Mouse (Mus musculus) spleen, adult 2 months (tissue): ENCODE results near the gene Synm.

Experiments used
- CTCF ChIP-seq: fragments of 200-500 bp; IDR thresholded peaks from 2 replicates; pipeline ENCODE4 v1.5.1; 2011; ENCODE audit warnings: mild to moderate bottlenecking, inconsistent platforms; ENCODE audit not compliant: insufficient read depth, insufficient read length, insufficient replicate concordance; ENCODE audit errors: extremely low read depth
- POLR2A ChIP-seq: fragments of 200-500 bp; IDR thresholded peaks from 2 replicates; pipeline ENCODE4 v1.6.1; 2011; ENCODE audit warnings: low read depth, low read length, inconsistent platforms

DNA sequence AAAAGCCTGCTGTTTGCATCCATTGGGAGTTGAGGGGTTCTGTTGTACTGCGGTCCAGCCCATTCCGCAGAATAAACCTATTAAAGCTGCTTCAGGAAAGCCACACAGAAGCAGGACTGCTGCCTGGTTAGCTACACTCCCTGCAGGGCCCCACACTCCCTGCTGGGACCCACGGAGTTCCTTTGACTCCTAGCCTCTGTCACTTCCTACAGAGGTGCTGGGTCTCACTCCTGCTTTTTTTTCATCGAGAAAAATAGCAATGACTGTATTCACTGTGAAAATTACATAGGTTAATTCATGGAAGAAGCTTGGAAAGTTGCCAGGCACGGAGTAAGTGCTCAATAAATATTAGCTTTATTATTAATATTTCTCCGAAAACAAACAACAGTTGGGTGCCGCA lies 33.9 kb upstream of the Synm start:
- no peak for TF ChIP-seq CTCF
- no peak for TF ChIP-seq POLR2A
